Mouse (Mus musculus): ENCODE measurements around the gene Plekhh2. TPM values are rescaled to one million over a fixed set of nuclear protein-coding genes. Genes with fewer than 3 reads are reported as not detected.

Plekhh2 gene
- polyA plus RNA-seq, 2 experiments: 0.22 to 0.37 TPM

GRCm38 (mm10) chr17:84596501-84596900 lies 84.8 kb downstream of the Plekhh2 start:
- no peak for ATAC-seq (ENCODE audit: insufficient read depth)

GRCm38 (mm10) chr17:84597859-84598258 lies 86.2 kb downstream of the Plekhh2 start:
- H3K27me3 ChIP-seq (ENCODE audit: control insufficient read depth, insufficient read depth, low read length): no peaks in the 10 kb centered on the region
- H3K4me1 ChIP-seq (replicated peaks; ENCODE audit: control insufficient read depth in 2 of 2, insufficient read depth in 2 of 2, low read length in 1 of 2): no peaks in the 10 kb centered on the region
- no peak for TF ChIP-seq CTCF (IDR thresholded peaks at IDR 0.05; ENCODE audit: low read depth)
- TF ChIP-seq EP300 (IDR thresholded peaks at IDR 0.05; ENCODE audit: low read depth): no peak
- DNase-seq (ENCODE audit: low read depth in 3 of 3, low spot score in 3 of 3) (no peak), ATAC-seq (ENCODE audit: insufficient read depth) (no peak)
- H3K9me3 ChIP-seq (ENCODE audit: control insufficient read depth, low read length): no peaks in the 10 kb centered on the region
- no peaks in the 10 kb centered on the region for H3K36me3 ChIP-seq (replicated peaks; ENCODE audit: control insufficient read depth, insufficient read depth, low read depth)
- no peak overlapping the region for H3K4me2 ChIP-seq (ENCODE audit: low read depth)
- H3K9ac ChIP-seq (replicated peaks): no peak overlapping the region
- no peak overlapping the region for H3K4me3 ChIP-seq (ENCODE audit: insufficient read depth in 1 of 2, low read depth in 2 of 2, low read length in 2 of 2)
- H3K27ac ChIP-seq: no peak overlapping the region
- 68% methylated on average over 12 of the region's 12 CpGs for WGBS (ENCODE audit: insufficient replicate concordance)

More at GRCm38 (mm10) chr17:84596501-84596900, 84.8 kb downstream of the Plekhh2 start:
- Histone ChIP-seq H3K36me3 (replicated peaks; ENCODE audit: control insufficient read depth, insufficient read depth, low read depth) (no peaks in the 10 kb centered on the region), H3K4me3 (ENCODE audit: insufficient read depth in 1 of 2, low read depth in 2 of 2, low read length in 2 of 2) (no peak overlapping the region), H3K9me3 (ENCODE audit: control insufficient read depth, low read length) (no peaks in the 10 kb centered on the region), H3K4me2 (ENCODE audit: low read depth) (no peak overlapping the region), H3K9ac (replicated peaks) (no peak overlapping the region), H3K27me3 (ENCODE audit: control insufficient read depth, insufficient read depth, low read length) (no peaks in the 10 kb centered on the region), H3K27ac (no peak overlapping the region), H3K4me1 (replicated peaks; ENCODE audit: control insufficient read depth in 2 of 2, insufficient read depth in 2 of 2, low read length in 1 of 2) (no peaks in the 10 kb centered on the region)
- 72% methylated on average over 7 of the region's 7 CpGs for WGBS (ENCODE audit: insufficient replicate concordance)
- DNase-seq (ENCODE audit: low read depth in 3 of 3, low spot score in 3 of 3): no peak
- no peak for TF ChIP-seq EP300 (IDR thresholded peaks at IDR 0.05; ENCODE audit: low read depth)
- no peak for TF ChIP-seq CTCF (IDR thresholded peaks at IDR 0.05; ENCODE audit: low read depth)

- DNase-seq (ENCODE audit: low read depth in 3 of 3, low spot score in 3 of 3) (no peak), ATAC-seq (ENCODE audit: insufficient read depth) (no peak)
- Histone ChIP-seq H3K9me3 (ENCODE audit: control insufficient read depth, low read length) (no peaks in the 10 kb centered on the region), H3K9ac (replicated peaks) (no peak overlapping the region), H3K4me3 (ENCODE audit: insufficient read depth in 1 of 2, low read depth in 2 of 2, low read length in 2 of 2) (no peak overlapping the region), H3K27me3 (ENCODE audit: control insufficient read depth, insufficient read depth, low read length) (no peaks in the 10 kb centered on the region), H3K36me3 (replicated peaks; ENCODE audit: control insufficient read depth, insufficient read depth, low read depth) (no peaks in the 10 kb centered on the region), H3K27ac (no peak overlapping the region), H3K4me2 (ENCODE audit: low read depth) (no peak overlapping the region), H3K4me1 (replicated peaks; ENCODE audit: control insufficient read depth in 2 of 2, insufficient read depth in 2 of 2, low read length in 1 of 2) (no peaks in the 10 kb centered on the region)
- 73% methylated on average over 7 of the region's 7 CpGs for WGBS (ENCODE audit: insufficient replicate concordance)
- TF ChIP-seq CTCF (IDR thresholded peaks at IDR 0.05; ENCODE audit: low read depth) (no peak), EP300 (IDR thresholded peaks at IDR 0.05; ENCODE audit: low read depth) (no peak)
These were observed 87.2 kb downstream of the Plekhh2 start for GRCm38 (mm10) chr17:84598928-84599327.

GRCm38 (mm10) chr17:84600051-84600983 lies 88.6 kb downstream of the Plekhh2 start:
- WGBS (ENCODE audit: insufficient replicate concordance): 59% methylated on average over 9 of the region's 9 CpGs
- no peak for TF ChIP-seq EP300 (IDR thresholded peaks at IDR 0.05; ENCODE audit: low read depth)
- TF ChIP-seq CTCF (IDR thresholded peaks at IDR 0.05; ENCODE audit: low read depth): no peak
- DNase-seq (ENCODE audit: low read depth in 3 of 3, low spot score in 3 of 3) (no peak), ATAC-seq (ENCODE audit: insufficient read depth) (no peak)
- Histone ChIP-seq H3K4me1 (replicated peaks; ENCODE audit: control insufficient read depth in 2 of 2, insufficient read depth in 2 of 2, low read length in 1 of 2) (no peaks in the 10 kb centered on the region), H3K9me3 (ENCODE audit: control insufficient read depth, low read length) (no peaks in the 10 kb centered on the region), H3K9ac (replicated peaks) (no peak overlapping the region), H3K27me3 (ENCODE audit: control insufficient read depth, insufficient read depth, low read length) (no peaks in the 10 kb centered on the region), H3K4me2 (ENCODE audit: low read depth) (no peak overlapping the region), H3K36me3 (replicated peaks; ENCODE audit: control insufficient read depth, insufficient read depth, low read depth) (no peaks in the 10 kb centered on the region), H3K27ac (no peak overlapping the region), H3K4me3 (ENCODE audit: insufficient read depth in 1 of 2, low read depth in 2 of 2, low read length in 2 of 2) (no peak overlapping the region)

- ATAC-seq (ENCODE audit: insufficient read depth) (no peak), DNase-seq (ENCODE audit: low read depth in 3 of 3, low spot score in 3 of 3) (no peak)
- H3K4me2 ChIP-seq (ENCODE audit: low read depth): no peak overlapping the region
- H3K4me1 ChIP-seq (replicated peaks; ENCODE audit: control insufficient read depth in 2 of 2, insufficient read depth in 2 of 2, low read length in 1 of 2): no peaks in the 10 kb centered on the region
- WGBS (ENCODE audit: insufficient replicate concordance): 64% methylated on average over 5 of the region's 5 CpGs
- no peaks in the 10 kb centered on the region for H3K9me3 ChIP-seq (ENCODE audit: control insufficient read depth, low read length)
- H3K4me3 ChIP-seq (ENCODE audit: insufficient read depth in 1 of 2, low read depth in 2 of 2, low read length in 2 of 2): no peak overlapping the region
- H3K27me3 ChIP-seq (ENCODE audit: control insufficient read depth, insufficient read depth, low read length): no peaks in the 10 kb centered on the region
- no peaks in the 10 kb centered on the region for H3K36me3 ChIP-seq (replicated peaks; ENCODE audit: control insufficient read depth, insufficient read depth, low read depth)
- no peak overlapping the region for H3K27ac ChIP-seq
- no peak for TF ChIP-seq CTCF (IDR thresholded peaks at IDR 0.05; ENCODE audit: low read depth)
- TF ChIP-seq EP300 (IDR thresholded peaks at IDR 0.05; ENCODE audit: low read depth): no peak
- no peak overlapping the region for H3K9ac ChIP-seq (replicated peaks)
These were observed 90.1 kb downstream of the Plekhh2 start for GRCm38 (mm10) chr17:84601805-84602204.

Measured in liver, embryonic 14.5 days (tissue).